Mouse (Mus musculus) midbrain, embryonic 13.5 days (tissue): Measurements from ENCODE around the gene Vmn1r177. TPM values are rescaled to one million over a fixed set of nuclear protein-coding genes. Genes with fewer than 3 reads are reported as not detected.
"Not testable (repeated sequence)": the region's sequence is repeated elsewhere in the genome, so short reads cannot be mapped to it uniquely, and the experiment has no call there.

Experiments used
- ATAC-seq: fragments of 200-750 bp; cut with Nextera tagmentation; 2 replicates; pipeline ENCODE4 v1.8.0; 2017; ENCODE audit warnings: mild to moderate bottlenecking, moderate TSS enrichment, moderate library complexity
- H3K27ac ChIP-seq: fragments of 300-500 bp; sonication (generic); 2 replicates; pipeline ENCODE4 v1.5.1; 2015; ENCODE audit warnings: inconsistent platforms, mild to moderate bottlenecking, moderate library complexity
- H3K27me3 ChIP-seq: fragments of 300-500 bp; sonication (generic); 2 replicates; pipeline ENCODE4 v1.6.1; 2015; ENCODE audit warnings: mild to moderate bottlenecking, inconsistent platforms
- H3K36me3 ChIP-seq: fragments of 300-500 bp; sonication (generic); 2 replicates; pipeline ENCODE4 v1.6.1; 2015; ENCODE audit warnings: mild to moderate bottlenecking, inconsistent platforms
- H3K4me1 ChIP-seq: fragments of 300-500 bp; sonication (generic); replicated peaks from 2 replicates; pipeline ENCODE4 v1.6.1; 2015; ENCODE audit warnings: inconsistent platforms
- H3K4me2 ChIP-seq: fragments of 300-500 bp; sonication (generic); replicated peaks from 2 replicates; pipeline ENCODE4 v1.6.1; 2015; ENCODE audit warnings: moderate library complexity, mild to moderate bottlenecking, inconsistent platforms
- H3K4me3 ChIP-seq: fragments of 300-500 bp; sonication (generic); replicated peaks from 2 replicates; pipeline ENCODE4 v1.5.1; 2015; ENCODE audit warnings: mild to moderate bottlenecking, inconsistent platforms
- H3K9ac ChIP-seq: fragments of 300-500 bp; sonication (generic); replicated peaks from 2 replicates; pipeline ENCODE4 v1.6.1; 2015; ENCODE audit warnings: mild to moderate bottlenecking, inconsistent platforms
- H3K9me3 ChIP-seq: fragments of 300-500 bp; sonication (generic); 2 replicates; pipeline ENCODE4 v1.6.1; 2016; ENCODE audit warnings: mild to moderate bottlenecking, inconsistent platforms
- WGBS: fragments of 180-500 bp; shearing (Covaris S2); methylation state at CpG from one replicate; pipeline ENCODE4 v1.1.7; 2015; 5-methylcytosine and 5-hydroxymethylcytosine counted together
- polyA plus RNA-seq: library from polyadenylated mRNA; unstranded; fragments of >200 nt; fragmentation: Nextera tagmentation; extraction: Ambion mirVana; gene quantifications from 2 replicates; pipeline ENCODE4 v1.2.1, GENCODE M21; 2015

Gene Vmn1r177
- polyA plus RNA-seq: not detected in 2 replicates

- H3K27me3 ChIP-seq, H3K4me1 ChIP-seq, H3K27ac ChIP-seq, H3K4me3 ChIP-seq, H3K9me3 ChIP-seq, H3K4me2 ChIP-seq, H3K9ac ChIP-seq, H3K36me3 ChIP-seq, ATAC-seq: not testable (repeated sequence)
- WGBS: 0% methylated on average over 1 of the region's 1 CpGs
Observed at GRCm38 (mm10) chr7:23866349-23866748, at the start of gene Vmn1r177. Gene Vmn1r177 (minus strand): TSS chr7:23866449.

- H3K27me3 ChIP-seq: no peaks in the 10 kb centered on the region
- no peaks in the 10 kb centered on the region for H3K4me1 ChIP-seq
- H3K4me3 ChIP-seq: no peak within 1 kb of the TSS
- ATAC-seq: no peak
- H3K36me3 ChIP-seq: no peaks in the 10 kb centered on the region
- H3K4me2 ChIP-seq: no peak within 1 kb of the TSS
- H3K9me3 ChIP-seq: peaks cover 22% of the 10 kb centered on the region
- 84% methylated on average over 1 of the region's 1 CpGs for WGBS
- no peak within 1 kb of the TSS for H3K27ac ChIP-seq
- no peak within 1 kb of the TSS for H3K9ac ChIP-seq
Observed at GRCm38 (mm10) chr7:23891709-23892108, 25.5 kb upstream of the Vmn1r177 start, which contains the start of gene Vmn1r178. Gene Vmn1r178 (plus strand): TSS chr7:23892009.

GRCm38 (mm10) chr7:23876918-23877317 is 10.7 kb upstream of the Vmn1r177 start:
- H3K4me3 ChIP-seq, H3K4me1 ChIP-seq, H3K27ac ChIP-seq, ATAC-seq, H3K9me3 ChIP-seq, H3K9ac ChIP-seq, H3K27me3 ChIP-seq, H3K36me3 ChIP-seq, H3K4me2 ChIP-seq: not testable (repeated sequence)
- 76% methylated on average over 4 of the region's 4 CpGs for WGBS

- H3K9me3 ChIP-seq, H3K4me1 ChIP-seq, H3K36me3 ChIP-seq, ATAC-seq, H3K9ac ChIP-seq, H3K27ac ChIP-seq, H3K4me3 ChIP-seq, H3K27me3 ChIP-seq, H3K4me2 ChIP-seq: not testable (repeated sequence)
- no CpG with 5 or more reads among the region's 1 CpGs for WGBS
Observed at GRCm38 (mm10) chr7:23837272-23837671, 29.0 kb downstream of the Vmn1r177 start, which contains the start of gene Vmn1r176. Gene Vmn1r176 (minus strand): TSS chr7:23837372.

Other genes with a start within 250 kb of the Vmn1r177 start
- not detected in 2 replicates for gene Vmn1r171, start 235.7 kb downstream of the Vmn1r177 start, polyA plus RNA-seq
- not detected in 2 replicates for gene Vmn1r172, start 208.1 kb downstream of the Vmn1r177 start, polyA plus RNA-seq
- gene Vmn1r173, start 165.7 kb downstream of the Vmn1r177 start, polyA plus RNA-seq: not detected in 2 replicates
- not detected in 2 replicates for gene Vmn1r174, start 114.2 kb downstream of the Vmn1r177 start, polyA plus RNA-seq
- not detected in 2 replicates for gene Vmn1r175, start 55.8 kb downstream of the Vmn1r177 start, polyA plus RNA-seq
- not detected in 2 replicates for gene Vmn1r176, start 29.1 kb downstream of the Vmn1r177 start, polyA plus RNA-seq
- gene Vmn1r178, start 25.6 kb upstream of the Vmn1r177 start, polyA plus RNA-seq: not detected in 2 replicates
- gene Vmn1r179, start 60.5 kb upstream of the Vmn1r177 start, polyA plus RNA-seq: not detected in 2 replicates
- not detected in 2 replicates for gene Vmn1r180, start 84.2 kb upstream of the Vmn1r177 start, polyA plus RNA-seq
- not detected in 2 replicates for gene Vmn1r181, start 108.2 kb upstream of the Vmn1r177 start, polyA plus RNA-seq
- gene V1rd19, start 135.2 kb upstream of the Vmn1r177 start, polyA plus RNA-seq: not detected in 2 replicates
- not detected in 2 replicates for gene Vmn1r183, start 186.8 kb upstream of the Vmn1r177 start, polyA plus RNA-seq
- 33.6 and 35.2 TPM in 2 replicates for gene Zfp180, start 215.5 kb upstream of the Vmn1r177 start, polyA plus RNA-seq
- gene Zfp112, start 245.9 kb upstream of the Vmn1r177 start, polyA plus RNA-seq: 9.7 and 11.3 TPM in 2 replicates